Mouse (Mus musculus) embryonic facial prominence, embryonic 12.5 days (tissue): ENCODE data around the gene Slc9a4. TPM values are rescaled to one million over a fixed set of nuclear protein-coding genes. Genes with fewer than 3 reads are reported as not detected.
"Not testable (repeated sequence)": the region's sequence is repeated elsewhere in the genome, so short reads cannot be mapped to it uniquely, and the experiment has no call there.

Source experiments
- ATAC-seq: fragments of 200-750 bp; cut with Nextera tagmentation; 2 replicates; pipeline ENCODE4 v1.8.0; 2017; ENCODE audit not compliant: insufficient number of reproducible peaks, insufficient read depth, low FRiP score, low TSS enrichment
- H3K27ac ChIP-seq: fragments of 300-500 bp; sonication (generic); 2 replicates; pipeline ENCODE4 v1.5.1; 2016; ENCODE audit warnings: mild to moderate bottlenecking
- H3K27me3 ChIP-seq: fragments of 300-500 bp; sonication (generic); 2 replicates; pipeline ENCODE4 v1.6.1; 2016; ENCODE audit warnings: mild to moderate bottlenecking, moderate library complexity
- H3K36me3 ChIP-seq: fragments of 300-500 bp; sonication (generic); 2 replicates; pipeline ENCODE4 v1.6.1; 2016; ENCODE audit warnings: mild to moderate bottlenecking
- H3K4me1 ChIP-seq: fragments of 300-500 bp; sonication (generic); 2 replicates; pipeline ENCODE4 v1.6.1; 2016
- H3K4me2 ChIP-seq: fragments of 300-500 bp; sonication (generic); replicated peaks from 2 replicates; pipeline ENCODE4 v1.6.1; 2016; ENCODE audit warnings: mild to moderate bottlenecking, moderate library complexity
- H3K4me3 ChIP-seq: fragments of 300-500 bp; sonication (generic); 2 replicates; pipeline ENCODE4 v1.5.1; 2016; ENCODE audit warnings: mild to moderate bottlenecking
- H3K9ac ChIP-seq: fragments of 300-500 bp; sonication (generic); 2 replicates; pipeline ENCODE4 v1.6.1; 2016; ENCODE audit warnings: mild to moderate bottlenecking, moderate library complexity
- H3K9me3 ChIP-seq: fragments of 300-500 bp; sonication (generic); 2 replicates; pipeline ENCODE4 v1.6.1; 2016; ENCODE audit warnings: mild to moderate bottlenecking, moderate library complexity
- WGBS: fragments of 180-500 bp; shearing (Covaris S2); methylation state at CpG from one replicate; pipeline ENCODE4 v1.1.7; 2016; 5-methylcytosine and 5-hydroxymethylcytosine counted together
- polyA plus RNA-seq: library from polyadenylated mRNA; unstranded; fragments of >200 nt; fragmentation: Nextera tagmentation; extraction: Ambion mirVana; gene quantifications from 2 replicates; pipeline ENCODE4 v1.2.1, GENCODE M21; 2016

Gene Slc9a4
- not detected in 2 replicates for polyA plus RNA-seq

DNA sequence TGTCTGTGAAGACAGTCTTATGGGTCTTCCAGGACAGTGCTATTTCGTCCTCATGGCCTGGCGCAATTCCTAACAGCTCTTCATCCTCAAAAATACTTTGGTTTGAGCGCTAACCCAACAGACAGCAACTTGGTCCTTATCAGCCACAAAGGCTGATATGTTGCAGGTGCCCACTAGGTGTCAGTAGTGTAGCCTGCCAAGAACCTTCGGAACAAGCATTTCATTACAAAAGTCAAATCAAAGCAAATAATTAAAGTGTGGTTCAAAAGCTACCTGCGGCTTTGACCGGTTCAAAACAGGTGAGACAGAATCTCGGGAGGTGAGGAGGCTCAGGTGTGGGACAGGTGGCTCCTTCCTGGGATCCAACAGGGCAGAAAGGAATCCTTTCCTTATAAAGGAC lies at the start of gene Slc9a4:
TSS of gene Slc9a4 (plus strand) at position 298 of the 400 bp plus-strand sequence.
- H3K4me1 ChIP-seq = no peaks in the 10 kb centered on the region
- H3K27ac ChIP-seq = no peak within 1 kb of the TSS
- WGBS = 12% methylated on average over 7 of the region's 7 CpGs
- H3K4me2 ChIP-seq = no peak within 1 kb of the TSS
- H3K27me3 ChIP-seq = no peaks in the 10 kb centered on the region
- no peaks in the 10 kb centered on the region for H3K36me3 ChIP-seq
- no peaks in the 10 kb centered on the region for H3K9me3 ChIP-seq
- no peak within 1 kb of the TSS for H3K9ac ChIP-seq
- no peak for ATAC-seq
- no peak within 1 kb of the TSS for H3K4me3 ChIP-seq

DNA sequence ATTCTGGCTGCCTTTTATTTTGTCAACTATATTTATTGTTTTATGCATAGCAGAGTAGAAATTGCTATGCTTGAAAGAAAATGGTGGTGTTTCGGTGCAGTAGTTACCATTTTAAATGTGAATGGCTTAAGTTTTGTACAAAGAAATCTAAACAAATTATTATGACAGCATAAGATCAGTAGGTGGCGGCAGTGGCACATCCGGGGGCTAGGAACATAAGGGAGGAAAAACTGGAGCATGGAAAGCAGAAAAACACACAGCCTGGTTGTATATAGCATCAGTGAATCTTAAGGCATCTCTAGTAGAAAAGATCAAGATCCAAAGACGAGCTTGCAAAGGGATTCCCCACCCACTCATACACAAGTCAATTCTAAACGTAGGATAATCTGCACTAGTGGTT lies 42.3 kb upstream of the Slc9a4 start:
- ATAC-seq = no peak
- H3K4me3 ChIP-seq = no peak overlapping the region
- no peak overlapping the region for H3K9ac ChIP-seq
- H3K9me3 ChIP-seq = no peaks in the 10 kb centered on the region
- no peaks in the 10 kb centered on the region for H3K27me3 ChIP-seq
- no peaks in the 10 kb centered on the region for H3K4me1 ChIP-seq
- H3K4me2 ChIP-seq = no peak overlapping the region
- H3K27ac ChIP-seq = no peak overlapping the region
- WGBS = 73% methylated on average over 5 of the region's 5 CpGs
- no peaks in the 10 kb centered on the region for H3K36me3 ChIP-seq

GRCm38 (mm10) chr1:40544650-40545049 lies 35.2 kb upstream of the Slc9a4 start:
- Histone ChIP-seq H3K27me3 (no peaks in the 10 kb centered on the region), H3K9ac (no peak overlapping the region), H3K4me3 (no peak overlapping the region), H3K9me3 (no peaks in the 10 kb centered on the region), H3K4me2 (no peak overlapping the region), H3K4me1 (no peaks in the 10 kb centered on the region), H3K27ac (no peak overlapping the region), H3K36me3 (no peaks in the 10 kb centered on the region)
- no peak for ATAC-seq
- WGBS = 0% methylated on average over 2 of the region's 2 CpGs

DNA sequence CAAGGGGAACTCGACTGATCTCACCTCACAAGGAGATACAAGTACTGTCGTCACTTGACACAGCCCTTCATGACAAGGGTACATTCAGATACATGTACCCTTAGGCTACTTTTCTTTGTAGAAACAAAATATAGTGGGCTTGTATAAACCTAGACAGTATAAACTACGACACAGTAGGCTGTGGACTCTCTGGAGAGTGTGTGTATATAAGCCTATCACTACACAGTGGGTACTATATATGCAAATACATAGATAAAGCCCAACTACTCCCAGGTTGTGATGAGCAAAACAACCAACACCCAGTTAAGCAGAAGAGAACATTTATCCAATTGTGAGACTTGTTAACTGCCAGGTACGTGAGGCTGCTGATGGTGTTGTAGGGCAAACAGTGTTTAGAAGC lies 33.2 kb upstream of the Slc9a4 start:
- ATAC-seq = no peak
- H3K9ac ChIP-seq = no peak overlapping the region
- no peaks in the 10 kb centered on the region for H3K4me1 ChIP-seq
- no peak overlapping the region for H3K4me2 ChIP-seq
- no peaks in the 10 kb centered on the region for H3K36me3 ChIP-seq
- no peaks in the 10 kb centered on the region for H3K9me3 ChIP-seq
- no peak overlapping the region for H3K4me3 ChIP-seq
- no peak overlapping the region for H3K27ac ChIP-seq
- 77% methylated on average over 4 of the region's 4 CpGs for WGBS
- H3K27me3 ChIP-seq = no peaks in the 10 kb centered on the region

DNA sequence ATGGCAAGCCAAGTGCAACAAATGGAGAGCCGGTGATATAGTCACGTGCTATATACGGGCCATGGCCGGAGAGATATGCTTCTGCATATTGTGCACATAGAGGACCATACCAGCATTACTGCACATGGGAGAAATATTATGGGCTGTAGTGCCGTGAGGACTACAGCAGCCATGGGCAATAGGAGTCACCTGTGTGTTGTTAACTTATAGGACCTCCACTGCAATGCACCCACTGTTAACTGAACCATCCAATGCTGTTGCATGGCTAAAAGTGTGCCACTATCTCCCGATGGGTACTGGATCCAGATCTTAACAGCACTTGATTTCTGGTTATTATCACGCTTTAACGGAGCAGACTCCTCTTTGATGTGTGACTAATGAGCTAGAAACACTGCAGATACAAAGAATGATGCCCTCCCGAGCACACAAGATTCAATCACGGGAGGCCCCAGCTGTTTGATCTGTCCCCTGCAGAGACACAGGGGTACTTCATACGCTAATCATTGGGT lies 32.8 kb upstream of the Slc9a4 start:
- no peak overlapping the region for H3K4me3 ChIP-seq
- no peaks in the 10 kb centered on the region for H3K36me3 ChIP-seq
- no peaks in the 10 kb centered on the region for H3K4me1 ChIP-seq
- 76% methylated on average over 11 of the region's 11 CpGs for WGBS
- no peak for ATAC-seq
- H3K4me2 ChIP-seq = no peak overlapping the region
- H3K9ac ChIP-seq = no peak overlapping the region
- no peaks in the 10 kb centered on the region for H3K9me3 ChIP-seq
- H3K27ac ChIP-seq = no peak overlapping the region
- H3K27me3 ChIP-seq = no peaks in the 10 kb centered on the region

- no peaks in the 10 kb centered on the region for H3K4me1 ChIP-seq
- no peaks in the 10 kb centered on the region for H3K9me3 ChIP-seq
- no peak overlapping the region for H3K27ac ChIP-seq
- H3K4me3 ChIP-seq = no peak overlapping the region
- no peaks in the 10 kb centered on the region for H3K36me3 ChIP-seq
- no peaks in the 10 kb centered on the region for H3K27me3 ChIP-seq
- H3K9ac ChIP-seq = no peak overlapping the region
- WGBS = 63% methylated on average over 10 of the region's 10 CpGs
- H3K4me2 ChIP-seq = no peak overlapping the region
- no peak for ATAC-seq
These were observed 32.1 kb upstream of the Slc9a4 start for GRCm38 (mm10) chr1:40547762-40548161.

DNA sequence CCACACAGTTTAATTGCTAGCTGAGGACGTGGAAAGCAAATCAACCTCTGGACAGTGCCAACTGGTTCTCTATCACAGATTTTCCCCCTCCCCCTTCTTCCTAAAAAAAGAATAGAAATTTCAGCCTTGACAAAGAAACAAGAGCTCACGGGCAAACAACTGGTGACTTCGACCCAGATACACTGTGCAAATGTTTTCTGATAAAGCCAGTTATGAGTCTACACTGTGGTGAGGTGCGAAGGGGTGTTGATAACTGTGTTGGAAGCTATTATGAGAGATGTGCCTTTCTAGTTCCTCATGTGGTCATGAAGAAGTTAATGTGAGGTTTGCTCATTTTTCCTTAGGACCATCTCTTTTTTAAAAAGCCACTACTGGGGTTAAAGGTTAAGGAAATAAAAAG lies 10.5 kb upstream of the Slc9a4 start:
- ATAC-seq = no peak
- Histone ChIP-seq H3K9ac (no peak overlapping the region), H3K36me3 (no peaks in the 10 kb centered on the region), H3K4me2 (no peak overlapping the region), H3K4me3 (no peak overlapping the region), H3K27me3 (no peaks in the 10 kb centered on the region), H3K4me1 (no peaks in the 10 kb centered on the region), H3K9me3 (no peaks in the 10 kb centered on the region), H3K27ac (no peak overlapping the region)
- WGBS = 81% methylated on average over 4 of the region's 4 CpGs

GRCm38 (mm10) chr1:40580269-40580668 lies 388 bp downstream of the Slc9a4 start:
- H3K36me3 ChIP-seq = no peaks in the 10 kb centered on the region
- no peak overlapping the region for H3K9ac ChIP-seq
- no peak for ATAC-seq
- no peaks in the 10 kb centered on the region for H3K27me3 ChIP-seq
- no peaks in the 10 kb centered on the region for H3K4me1 ChIP-seq
- H3K27ac ChIP-seq = no peak overlapping the region
- no peak overlapping the region for H3K4me2 ChIP-seq
- no peak overlapping the region for H3K4me3 ChIP-seq
- H3K9me3 ChIP-seq = no peaks in the 10 kb centered on the region
- 72% methylated on average over 14 of the region's 14 CpGs for WGBS

DNA sequence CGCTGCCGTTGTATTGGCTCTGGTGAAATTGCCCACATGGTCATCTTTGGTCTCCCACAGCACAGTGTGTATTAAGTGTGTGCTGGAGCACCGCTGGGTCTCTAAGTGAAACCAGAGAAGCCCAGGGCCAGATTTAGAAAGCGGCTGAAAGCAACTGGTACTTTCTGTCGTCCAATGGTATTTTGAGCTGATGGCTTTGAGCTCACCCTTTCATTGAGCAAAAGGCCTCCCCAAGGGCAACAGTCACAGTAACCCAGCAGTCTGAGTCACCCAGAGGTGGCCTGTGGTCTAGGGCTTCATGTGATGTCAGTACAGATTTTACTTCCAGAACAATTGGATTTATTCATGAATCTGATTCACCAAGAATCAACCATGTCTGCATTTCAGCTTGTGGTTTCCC lies 6.9 kb downstream of the Slc9a4 start:
- no peaks in the 10 kb centered on the region for H3K9me3 ChIP-seq
- H3K4me1 ChIP-seq = 0 out of 2 replicates have a peak, but pooled peaks cover 3% of the 10 kb centered on the region
- no peak for ATAC-seq
- no peak overlapping the region for H3K9ac ChIP-seq
- no peak overlapping the region for H3K27ac ChIP-seq
- no peaks in the 10 kb centered on the region for H3K36me3 ChIP-seq
- no peaks in the 10 kb centered on the region for H3K27me3 ChIP-seq
- H3K4me2 ChIP-seq = no peak overlapping the region
- WGBS = 55% methylated on average over 5 of the region's 5 CpGs
- H3K4me3 ChIP-seq = no peak overlapping the region

DNA sequence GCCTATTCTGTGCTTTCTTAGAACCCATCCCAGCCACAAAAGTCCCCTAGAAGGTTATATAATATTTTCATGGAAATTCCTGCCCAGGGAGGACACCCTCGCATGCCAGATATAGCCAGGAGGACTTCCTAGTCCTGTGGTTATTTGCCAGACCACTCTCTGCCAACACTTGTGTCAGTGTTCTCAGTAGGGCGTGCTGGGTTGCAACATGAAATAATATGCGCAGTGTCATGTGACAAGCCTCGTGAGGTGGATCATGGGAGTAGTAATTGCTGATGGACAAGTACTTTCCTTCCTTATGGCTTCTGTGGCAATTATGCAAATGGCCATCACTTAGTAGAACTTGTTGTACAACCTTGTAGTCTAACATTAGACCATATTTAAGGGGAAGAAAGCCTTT lies 11.1 kb downstream of the Slc9a4 start:
- Histone ChIP-seq H3K4me1 (0 out of 2 replicates have a peak, but pooled peaks cover under 1% of the 10 kb centered on the region), H3K9ac (no peak overlapping the region), H3K4me2 (no peak overlapping the region), H3K4me3 (no peak overlapping the region), H3K9me3 (no peaks in the 10 kb centered on the region), H3K36me3 (no peaks in the 10 kb centered on the region), H3K27ac (no peak overlapping the region), H3K27me3 (no peaks in the 10 kb centered on the region)
- ATAC-seq = no peak
- 86% methylated on average over 4 of the region's 4 CpGs for WGBS

- H3K9ac ChIP-seq = no peak overlapping the region
- no peak for ATAC-seq
- H3K9me3 ChIP-seq = no peaks in the 10 kb centered on the region
- H3K4me1 ChIP-seq = no peaks in the 10 kb centered on the region
- WGBS = 59% methylated on average over 5 of the region's 5 CpGs
- H3K4me3 ChIP-seq = no peak overlapping the region
- no peaks in the 10 kb centered on the region for H3K36me3 ChIP-seq
- no peaks in the 10 kb centered on the region for H3K27me3 ChIP-seq
- H3K4me2 ChIP-seq = no peak overlapping the region
- H3K27ac ChIP-seq = no peak overlapping the region
These were observed 17.9 kb downstream of the Slc9a4 start for GRCm38 (mm10) chr1:40597822-40598221.

- H3K27ac ChIP-seq, H3K4me2 ChIP-seq, H3K27me3 ChIP-seq, H3K9ac ChIP-seq, ATAC-seq, H3K9me3 ChIP-seq, H3K36me3 ChIP-seq, H3K4me1 ChIP-seq, H3K4me3 ChIP-seq: not testable (repeated sequence)
- 92% methylated on average over 9 of the region's 9 CpGs for WGBS
These were observed 19.8 kb downstream of the Slc9a4 start for GRCm38 (mm10) chr1:40599661-40600060.
